Mouse (Mus musculus): ENCODE results near the gene Tlk2.

- TF ChIP-seq CTCF (IDR thresholded peaks at IDR 0.05; ENCODE audit: control insufficient read depth, insufficient read depth, insufficient replicate concordance, low read depth, low read length) (no peak), POLR2A (IDR thresholded peaks at IDR 0.05; ENCODE audit: control insufficient read depth, low read depth, low read length) (no peak)
Measured at GRCm38 (mm10) chr11:105210007-105210406, 31.4 kb downstream of the Tlk2 start.
